Mouse (Mus musculus) bone marrow, adult 2 months (tissue): ENCODE measurements around the gene Pigg. TPM values are rescaled to one million over a fixed set of nuclear protein-coding genes. Genes with fewer than 3 reads are reported as not detected.
"Not testable (repeated sequence)": the region's sequence is repeated elsewhere in the genome, so short reads cannot be mapped to it uniquely, and the experiment has no call there.

ENCODE experiments used
- H3K27ac ChIP-seq: fragments of 200-500 bp; 2 replicates; pipeline ENCODE4 v1.5.1; 2012; ENCODE audit warnings: low read depth, mild to moderate bottlenecking, control low read depth, inconsistent platforms, low read length; ENCODE audit not compliant: control insufficient read depth, poor library complexity, insufficient read depth
- H3K4me1 ChIP-seq: fragments of 200-500 bp; 2 replicates; pipeline ENCODE4 v1.6.1; 2011; ENCODE audit warnings: low read length; ENCODE audit not compliant: control insufficient read depth, insufficient read depth
- H3K4me3 ChIP-seq: fragments of 200-500 bp; replicated peaks from 2 replicates; pipeline ENCODE3; 2011; ENCODE audit warnings: mild to moderate bottlenecking, low read depth, low read length, control low read depth; ENCODE audit not compliant: control insufficient read depth
- CTCF ChIP-seq: fragments of 200-500 bp; IDR thresholded peaks from 2 replicates; pipeline ENCODE4 v1.5.1; 2011; ENCODE audit warnings: low read length, control low read depth; ENCODE audit not compliant: control insufficient read depth, insufficient read depth
- POLR2A ChIP-seq: fragments of 200-500 bp; IDR thresholded peaks from 2 replicates; pipeline ENCODE4 v1.6.1; 2011; ENCODE audit warnings: low read depth, mild to moderate bottlenecking, control low read depth, low read length, borderline replicate concordance; ENCODE audit not compliant: control insufficient read depth
- WGBS: fragments of 180-500 bp; shearing (Covaris S2); methylation state at CpG from one replicate; pipeline ENCODE4 v1.1.7; 2018; 5-methylcytosine and 5-hydroxymethylcytosine counted together
- polyA plus RNA-seq: library from polyadenylated mRNA; stranded (reverse); fragments of >200 nt; gene quantifications from 2 replicates; pipeline ENCODE4 v1.2.4, GENCODE M21; 2011; ENCODE audit warnings: low replicate concordance; ENCODE audit not compliant: missing spikeins, insufficient read depth, insufficient read length

Pigg gene
- 0.84 and 1.6 TPM in 2 replicates for polyA plus RNA-seq

GRCm38 (mm10) chr5:108312224-108313064 lies at the start of gene Pigg:
Pigg (plus strand) TSS chr5:108312609.
- WGBS: under 1% methylated on average over 57 of the region's 57 CpGs
- TF ChIP-seq POLR2A (peak; percentile 96), CTCF (no peak)
- Histone ChIP-seq H3K4me1 (peaks cover 3% of the 10 kb centered on the region), H3K4me3 (peak within 1 kb of the TSS; percentile 92), H3K27ac (peak within 1 kb of the TSS; percentile 72)

GRCm38 (mm10) chr5:108262722-108263121 lies 49.7 kb upstream of the Pigg start:
- no peak overlapping the region for H3K4me3 ChIP-seq
- WGBS: 66% methylated on average over 4 of the region's 4 CpGs
- no peak for TF ChIP-seq POLR2A
- no peak for TF ChIP-seq CTCF
- no peak overlapping the region for H3K27ac ChIP-seq
- no peaks in the 10 kb centered on the region; the same call in none of the 2 replicates for H3K4me1 ChIP-seq

GRCm38 (mm10) chr5:108263785-108264184 lies 48.6 kb upstream of the Pigg start:
- not testable (repeated sequence) for H3K4me1 ChIP-seq, H3K27ac ChIP-seq
- WGBS: 58% methylated on average over 1 of the region's 1 CpGs

GRCm38 (mm10) chr5:108266990-108267389 lies 45.4 kb upstream of the Pigg start:
- H3K27ac ChIP-seq: no peak overlapping the region
- no peak overlapping the region for H3K4me3 ChIP-seq
- no peaks in the 10 kb centered on the region; the same call in none of the 2 replicates for H3K4me1 ChIP-seq
- TF ChIP-seq CTCF (no peak), POLR2A (no peak)

More at GRCm38 (mm10) chr5:108263785-108264184, 48.6 kb upstream of the Pigg start:
- not testable (repeated sequence) for H3K4me3 ChIP-seq

- no peaks in the 10 kb centered on the region; the same call in 1 of the 2 replicates for H3K4me1 ChIP-seq
- peak within 1 kb of the TSS; percentile 98 for H3K4me3 ChIP-seq
- TF ChIP-seq CTCF (no peak), POLR2A (peak; percentile 86)
Observed at GRCm38 (mm10) chr5:108268127-108269062, 44.0 kb upstream of the Pigg start, which contains the start of gene Dr1. Dr1 (plus strand) TSS chr5:108268897.

GRCm38 (mm10) chr5:108269063-108269810 lies 43.2 kb upstream of the Pigg start:
- TF ChIP-seq CTCF (no peak), POLR2A (no peak)
- Histone ChIP-seq H3K4me3 (peak overlapping the region; percentile 98), H3K27ac (peak overlapping the region; percentile 97), H3K4me1 (no peaks in the 10 kb centered on the region; the same call in 1 of the 2 replicates)
- WGBS: under 1% methylated on average over 44 of the region's 44 CpGs

More at GRCm38 (mm10) chr5:108268127-108269062, 44.0 kb upstream of the Pigg start, which contains the start of gene Dr1:
- 6% methylated on average over 55 of the region's 55 CpGs for WGBS
- H3K27ac ChIP-seq: peak within 1 kb of the TSS; percentile 97

GRCm38 (mm10) chr5:108269811-108270151 lies 42.6 kb upstream of the Pigg start:
- H3K27ac ChIP-seq: no peak overlapping the region
- WGBS: 4% methylated on average over 7 of the region's 7 CpGs
- H3K4me1 ChIP-seq: no peaks in the 10 kb centered on the region; the same call in 1 of the 2 replicates
- no peak for TF ChIP-seq POLR2A
- no peak for TF ChIP-seq CTCF
- peak overlapping the region; percentile 98 for H3K4me3 ChIP-seq
